Mouse (Mus musculus) C2C12 (cell line): Measurements from ENCODE around the gene 1110002E22Rik.

Experiments used
- CEBPB ChIP-seq: IDR thresholded peaks from one replicate; pipeline ENCODE4 v1.6.1; 2011; ENCODE audit warnings: low read depth, mild to moderate bottlenecking, control low read depth, moderate library complexity
- CTCF ChIP-seq: IDR thresholded peaks from one replicate; pipeline ENCODE4 v1.5.1; 2011; ENCODE audit not compliant: control insufficient read depth, insufficient read depth, insufficient read length
- MAX ChIP-seq: IDR thresholded peaks from one replicate; pipeline ENCODE4 v1.6.1; 2011; ENCODE audit warnings: mild to moderate bottlenecking, control low read depth
- MYOD1 ChIP-seq: IDR thresholded peaks from one replicate; pipeline ENCODE4 v1.6.1; 2011; ENCODE audit warnings: low read depth; ENCODE audit not compliant: control insufficient read depth, insufficient read length
- MYOG ChIP-seq: IDR thresholded peaks from one replicate; pipeline ENCODE4 v1.6.1; 2011; ENCODE audit not compliant: control insufficient read depth, insufficient read length; ENCODE audit errors: extremely low read depth
- USF1 ChIP-seq: IDR thresholded peaks from one replicate; pipeline ENCODE4 v1.6.1; 2011; ENCODE audit warnings: low read depth, mild to moderate bottlenecking, control low read depth, moderate library complexity

DNA sequence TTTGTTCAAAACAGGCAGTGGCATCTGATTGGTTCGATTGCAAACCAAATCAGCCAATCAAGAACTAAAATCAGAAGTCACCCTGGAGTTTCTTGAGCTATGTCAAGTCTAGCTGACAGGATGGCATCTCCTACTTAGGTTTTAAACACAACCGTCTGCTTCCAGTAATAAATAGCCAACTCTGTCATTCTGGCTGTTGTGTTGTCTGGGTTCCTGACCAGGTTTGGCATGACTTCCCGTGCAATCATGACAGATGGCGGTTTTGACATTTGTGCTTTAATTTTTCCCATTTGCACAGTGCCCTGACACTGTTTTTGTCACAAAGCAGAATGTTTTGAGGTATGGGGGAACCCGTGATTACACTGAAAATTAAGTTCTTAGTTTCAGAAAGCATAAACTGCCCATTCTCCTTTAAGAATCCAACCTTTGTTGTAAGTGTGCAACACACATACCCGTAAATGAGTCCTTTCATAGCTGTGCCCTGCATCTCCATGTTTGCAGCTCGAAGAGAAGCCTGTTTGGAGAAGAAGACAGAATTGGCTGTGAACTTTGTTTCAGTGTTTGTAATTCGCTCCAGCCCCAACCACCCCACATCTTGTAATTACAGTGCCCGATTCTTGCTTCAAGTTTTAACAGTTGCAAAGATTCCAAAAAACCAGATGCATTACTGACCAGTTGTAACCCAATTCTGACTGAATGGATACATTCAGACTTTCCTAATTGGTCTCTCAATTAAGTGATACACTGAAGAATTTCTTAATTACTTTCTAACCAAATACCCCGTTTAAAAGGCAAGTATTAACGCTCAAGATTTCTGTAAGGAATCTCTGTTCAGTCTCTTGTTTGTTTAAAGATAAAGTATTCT, 12.9 kb downstream of the 1110002E22Rik start:
- TF ChIP-seq CTCF = no peak
- no peak for TF ChIP-seq USF1
- no peak for TF ChIP-seq MAX
- TF ChIP-seq MYOG = no peak
- TF ChIP-seq CEBPB = no peak
- TF ChIP-seq MYOD1 = no peak
